Mouse (Mus musculus) stomach, postnatal 0 days (tissue): ENCODE measurements at regions not wholly inside any gene's neighbourhood (a gene's known extent, or its start where the extent isn't known, plus 50 kb on each side); places are given as distances from the start of the nearest gene placed in this dataset.

Source experiments
- ATAC-seq: fragments of 200-750 bp; cut with Nextera tagmentation; 2 replicates; pipeline ENCODE4 v1.8.0; 2017; ENCODE audit not compliant: low FRiP score, low TSS enrichment
- DNase-seq: peaks from one replicate; pipeline ENCODE4 v3.0.0-alpha.2; 2016; ENCODE audit warnings: low spot score
- H3K27ac ChIP-seq: fragments of 300-500 bp; sonication (generic); replicated peaks from 2 replicates; pipeline ENCODE4 v1.5.1; 2014; ENCODE audit warnings: mild to moderate bottlenecking, control low read depth
- H3K27me3 ChIP-seq: fragments of 300-500 bp; sonication (generic); 2 replicates; pipeline ENCODE4 v1.6.1; 2014; ENCODE audit warnings: low read length; ENCODE audit not compliant: control insufficient read depth, insufficient read depth
- H3K36me3 ChIP-seq: fragments of 300-500 bp; sonication (generic); 2 replicates; pipeline ENCODE4 v1.6.1; 2014; ENCODE audit warnings: low read length, mixed read lengths; ENCODE audit not compliant: control insufficient read depth, insufficient read depth
- H3K4me1 ChIP-seq: fragments of 300-500 bp; sonication (generic); replicated peaks from 2 replicates; pipeline ENCODE4 v1.6.1; 2014; ENCODE audit warnings: antibody characterized with exemption; ENCODE audit not compliant: control insufficient read depth, insufficient read depth
- H3K4me2 ChIP-seq: fragments of 300-500 bp; sonication (generic); replicated peaks from 2 replicates; pipeline ENCODE4 v1.6.1; 2014; ENCODE audit warnings: low read depth, mild to moderate bottlenecking, control low read depth, moderate library complexity
- H3K4me3 ChIP-seq: fragments of 300-500 bp; sonication (generic); 2 replicates; pipeline ENCODE4 v1.5.1; 2014; ENCODE audit warnings: low read depth, low read length, control low read depth
- H3K9ac ChIP-seq: fragments of 300-500 bp; sonication (generic); 2 replicates; pipeline ENCODE4 v1.6.1; 2014; ENCODE audit warnings: mild to moderate bottlenecking, low read length, control low read depth, mixed read lengths
- H3K9me3 ChIP-seq: fragments of 300-500 bp; sonication (generic); 2 replicates; pipeline ENCODE4 v1.6.1; 2016; ENCODE audit warnings: low read length; ENCODE audit not compliant: control insufficient read depth
- CTCF ChIP-seq: IDR thresholded peaks from 2 replicates; pipeline ENCODE4 v1.5.1; 2016; ENCODE audit warnings: antibody characterized with exemption, low read depth, mild to moderate bottlenecking, moderate library complexity
- EP300 ChIP-seq: optimal IDR thresholded peaks from 2 replicates; pipeline ENCODE3; 2016; ENCODE audit warnings: antibody characterized with exemption
- WGBS: fragments of 180-500 bp; shearing (Covaris S2); extraction: QIAGEN DNeasy Blood & Tissue Kit; methylation state at CpG from one replicate; pipeline ENCODE4 v1.1.7; 2014; 5-methylcytosine and 5-hydroxymethylcytosine counted together

GRCm38 (mm10) chr11:38346442-38346841 is 1110.7 kb upstream of the Tenm2 start:
- no peak overlapping the region for H3K27ac ChIP-seq
- no peak for TF ChIP-seq EP300
- TF ChIP-seq CTCF, result no peak
- H3K9ac ChIP-seq, result no peak overlapping the region
- no peaks in the 10 kb centered on the region for H3K27me3 ChIP-seq
- no peaks in the 10 kb centered on the region for H3K36me3 ChIP-seq
- DNase-seq, result no peak
- 72% methylated on average over 6 of the region's 6 CpGs for WGBS
- no peaks in the 10 kb centered on the region for H3K4me1 ChIP-seq
- no peak for ATAC-seq
- H3K4me3 ChIP-seq, result no peak overlapping the region
- no peaks in the 10 kb centered on the region for H3K9me3 ChIP-seq
- no peak overlapping the region for H3K4me2 ChIP-seq

GRCm38 (mm10) chr11:38335411-38335810 is 1099.6 kb upstream of the Tenm2 start:
- no peak for ATAC-seq
- Histone ChIP-seq H3K4me2 (no peak overlapping the region), H3K36me3 (no peaks in the 10 kb centered on the region)

GRCm38 (mm10) chr11:38297693-38298092 is 1061.9 kb upstream of the Tenm2 start:
- Histone ChIP-seq H3K36me3 (no peaks in the 10 kb centered on the region), H3K27me3 (no peaks in the 10 kb centered on the region), H3K27ac (no peak overlapping the region), H3K4me3 (no peak overlapping the region), H3K4me1 (no peaks in the 10 kb centered on the region), H3K4me2 (no peak overlapping the region), H3K9me3 (no peaks in the 10 kb centered on the region), H3K9ac (no peak overlapping the region)
- no peak for ATAC-seq
- TF ChIP-seq EP300 (no peak), CTCF (no peak)
- no peak for DNase-seq

More at GRCm38 (mm10) chr11:38335411-38335810, 1099.6 kb upstream of the Tenm2 start:
- Histone ChIP-seq H3K27me3 (no peaks in the 10 kb centered on the region), H3K27ac (no peak overlapping the region), H3K4me1 (no peaks in the 10 kb centered on the region), H3K9ac (no peak overlapping the region), H3K4me3 (no peak overlapping the region), H3K9me3 (no peaks in the 10 kb centered on the region)
- WGBS, result 73% methylated on average over 3 of the region's 3 CpGs
- DNase-seq, result no peak
- TF ChIP-seq CTCF (no peak), EP300 (no peak)

GRCm38 (mm10) chr11:38291289-38291688 is 1055.5 kb upstream of the Tenm2 start:
- no peak for ATAC-seq
- Histone ChIP-seq H3K27ac (no peak overlapping the region), H3K36me3 (no peaks in the 10 kb centered on the region), H3K4me2 (no peak overlapping the region), H3K27me3 (no peaks in the 10 kb centered on the region), H3K4me1 (no peaks in the 10 kb centered on the region), H3K4me3 (no peak overlapping the region), H3K9ac (no peak overlapping the region), H3K9me3 (no peaks in the 10 kb centered on the region)
- 45% methylated on average over 3 of the region's 3 CpGs for WGBS
- DNase-seq, result no peak
- TF ChIP-seq CTCF, result no peak
- no peak for TF ChIP-seq EP300

GRCm38 (mm10) chr11:38280961-38281360 is 1045.2 kb upstream of the Tenm2 start:
- Histone ChIP-seq H3K4me1 (no peaks in the 10 kb centered on the region), H3K27ac (no peak overlapping the region), H3K27me3 (no peaks in the 10 kb centered on the region), H3K4me2 (no peak overlapping the region), H3K9me3 (no peaks in the 10 kb centered on the region), H3K9ac (no peak overlapping the region), H3K4me3 (no peak overlapping the region), H3K36me3 (no peaks in the 10 kb centered on the region)
- ATAC-seq (no peak), DNase-seq (no peak)
- 67% methylated on average over 2 of the region's 2 CpGs for WGBS
- no peak for TF ChIP-seq CTCF
- no peak for TF ChIP-seq EP300
